Mouse (Mus musculus) thymus, postnatal 10 days (tissue): Measurements from ENCODE around the gene Urah.
A peak's percentile ranks its signal among the peaks of the same experiment; 100 is the strongest.

Experiments
- DNase-seq, 2 experiments: peaks; one replicate each; pipeline ENCODE4 v3.0.0; 2021; ENCODE audit warnings: low spot score in 2 of 2

Urah gene

DNA sequence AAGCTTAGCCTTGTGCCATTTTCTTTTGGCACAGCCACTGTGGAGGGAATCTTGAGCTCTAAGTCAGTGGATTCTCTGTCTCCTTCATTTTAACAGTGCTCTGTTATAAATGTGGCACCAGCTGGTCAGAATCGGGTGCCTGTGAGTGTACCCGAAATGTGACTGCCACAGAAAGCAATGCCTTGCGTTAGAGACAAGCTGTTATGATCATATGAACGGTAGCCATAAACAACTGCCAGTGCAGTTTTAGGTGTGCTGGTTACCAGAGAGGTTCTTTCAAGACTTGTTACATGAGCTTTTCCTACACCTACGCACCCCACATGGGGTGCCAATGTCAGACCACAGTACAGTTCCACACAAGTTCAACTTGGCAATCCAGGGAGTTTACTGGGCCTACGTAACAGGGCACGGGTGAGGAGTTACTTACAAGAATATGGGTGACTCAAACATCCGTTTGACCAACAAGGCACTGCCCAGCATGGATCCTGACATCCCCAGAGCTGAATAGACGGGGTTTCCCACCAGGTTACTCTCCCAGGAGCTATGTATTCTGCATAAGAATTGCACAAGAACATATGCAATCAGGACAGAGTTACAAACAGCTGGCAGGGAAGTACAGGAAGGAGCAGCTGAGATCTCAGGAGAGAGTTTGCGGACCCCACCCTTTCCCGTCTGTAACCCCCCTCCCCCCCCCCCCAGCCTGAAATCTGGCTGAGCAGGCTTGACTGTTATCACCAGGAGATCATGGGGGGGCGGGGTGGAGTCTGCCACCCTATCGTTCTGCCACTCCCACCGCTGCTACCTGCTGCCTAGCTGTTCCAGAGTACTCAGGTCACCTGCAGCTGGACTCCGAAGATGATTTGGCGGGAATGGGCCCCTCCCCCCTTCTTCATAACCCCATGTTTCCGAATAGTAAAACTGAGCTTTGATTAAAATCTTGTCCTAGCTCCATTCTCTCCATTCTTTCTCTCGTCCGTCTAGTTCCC, 6.2 kb downstream of the Urah start:
- no peak for DNase-seq

DNA sequence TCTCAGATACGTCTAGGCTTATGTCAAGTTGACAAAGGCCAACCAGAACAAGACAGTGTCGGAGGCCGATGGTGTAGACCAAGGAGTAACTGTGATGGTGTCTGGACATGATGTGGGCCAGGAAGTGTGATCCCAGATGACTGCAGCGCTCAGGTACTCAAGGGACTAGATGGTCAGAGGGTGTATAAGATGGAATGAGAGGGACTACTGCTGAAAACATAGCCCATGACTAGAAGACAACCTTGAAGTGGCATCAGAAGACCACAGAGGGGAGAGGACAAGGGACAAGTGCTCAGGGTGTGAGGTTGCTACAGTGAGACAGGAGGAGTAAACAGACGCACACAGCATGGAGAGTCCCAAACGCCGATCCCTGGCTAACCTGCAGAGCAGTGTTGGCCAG, 9.0 kb downstream of the Urah start:
- no peak for DNase-seq

GRCm38 (mm10) chr7:140844905-140845665, 10.3 kb downstream of the Urah start, which contains the start of gene Scgb1c1:
TSS of gene Scgb1c1 (plus strand) at chr7:140845547.
- DNase-seq: peak; percentile 76 to 96

DNA sequence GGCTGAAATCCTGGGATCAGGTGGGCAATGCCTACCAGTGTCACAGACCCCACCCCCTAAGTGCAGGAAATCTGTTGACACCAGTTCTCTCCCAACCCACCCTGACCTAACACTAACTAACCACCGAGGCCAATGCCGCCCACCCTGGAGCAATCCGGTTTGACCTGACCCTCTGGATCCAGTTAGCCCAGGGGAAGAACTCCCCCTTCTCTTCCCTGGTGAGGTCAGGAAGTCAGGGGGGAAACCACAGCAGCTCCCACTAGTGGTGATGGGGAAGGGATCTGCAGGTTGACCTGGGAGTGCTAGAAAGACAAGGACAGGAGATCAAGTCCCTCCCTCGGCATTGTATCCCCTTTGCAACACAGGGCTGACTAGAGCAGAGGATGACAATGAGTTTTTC, 10.9 kb downstream of the Urah start:
- DNase-seq: no peak

DNA sequence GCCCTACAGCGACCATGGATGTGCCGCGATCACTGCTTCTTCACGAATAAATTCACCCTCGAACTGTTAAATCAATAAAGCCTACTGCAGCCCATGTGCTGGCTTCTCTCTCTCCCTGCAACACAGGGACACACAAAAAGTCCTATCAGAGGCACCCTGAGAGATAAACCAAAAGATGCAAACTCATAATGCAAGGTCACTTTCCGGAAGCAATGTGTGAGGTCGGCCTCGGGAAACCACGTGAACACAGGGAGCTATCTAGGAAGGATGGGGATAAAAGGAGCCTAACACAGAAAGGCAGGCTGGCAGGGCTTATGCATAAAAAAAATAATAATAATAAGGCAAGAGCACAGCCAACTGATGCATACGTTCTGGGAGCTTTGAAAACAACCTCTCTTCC, 11.9 kb downstream of the Urah start:
- DNase-seq: no peak

DNA sequence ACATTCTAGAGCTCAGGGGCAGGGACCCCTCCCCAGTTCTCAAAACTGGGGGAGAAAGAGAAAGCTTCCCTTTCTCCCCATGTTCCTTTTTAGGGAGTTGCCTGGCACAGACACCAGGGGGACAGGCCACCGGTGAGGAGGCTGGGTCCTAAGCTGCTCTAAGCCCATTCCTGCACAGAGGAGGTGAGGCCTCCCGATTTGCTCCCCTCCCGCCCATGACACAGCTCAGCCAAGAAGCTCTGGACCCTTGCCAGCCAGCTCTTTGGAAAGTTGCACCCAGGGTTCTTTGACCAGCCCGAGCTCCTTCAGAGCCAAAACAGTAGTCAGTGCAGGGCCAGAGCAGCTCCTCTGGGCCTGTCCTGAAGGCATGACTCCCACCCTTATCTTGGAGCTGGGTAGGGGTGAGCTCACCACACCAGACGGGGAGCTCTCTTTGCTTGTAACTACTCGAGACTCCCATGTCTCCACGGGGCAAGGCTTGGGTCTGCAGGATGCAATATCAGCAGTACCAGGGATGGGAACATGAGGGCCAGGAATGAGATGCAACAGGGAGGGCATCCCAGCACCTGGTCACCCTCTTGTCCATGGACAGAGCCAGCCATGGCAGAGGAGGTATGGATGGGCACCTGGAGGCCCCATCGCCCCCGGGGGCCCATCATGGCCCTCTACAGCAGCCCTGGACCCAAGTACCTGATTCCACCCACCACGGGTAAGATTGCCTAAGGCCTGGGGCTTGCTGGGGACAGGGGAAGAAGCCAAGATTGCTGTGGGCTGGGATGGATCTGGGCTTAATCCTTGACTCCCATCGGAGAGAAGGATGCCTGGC, 13.2 kb downstream of the Urah start, which contains the start of gene Odf3:
Gene Odf3 (plus strand): TSS at position 51 of the 826 bp plus-strand sequence.
- DNase-seq: no peak

GRCm38 (mm10) chr7:140848591-140848990, 13.8 kb downstream of the Urah start:
- no peak for DNase-seq

DNA sequence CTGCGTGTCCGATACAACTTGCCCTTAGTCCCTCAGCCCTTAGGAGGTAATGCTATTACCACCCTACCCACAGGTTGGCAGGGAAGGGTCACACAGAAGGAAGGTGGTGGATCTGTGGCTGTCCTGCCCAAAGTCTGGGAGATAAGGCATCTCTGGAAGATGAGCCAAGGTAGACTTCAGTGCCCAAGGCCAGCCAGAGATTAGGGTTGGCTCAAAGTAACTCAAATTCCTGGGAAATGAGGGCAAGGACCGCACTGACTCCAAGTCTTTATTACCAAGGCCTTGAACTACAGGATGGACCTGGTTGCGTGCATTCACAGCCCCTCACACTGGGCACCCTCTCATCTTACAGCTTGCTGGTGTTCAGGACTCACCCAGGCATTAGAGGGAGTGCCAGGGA, 17.1 kb downstream of the Urah start:
- no peak for DNase-seq

DNA sequence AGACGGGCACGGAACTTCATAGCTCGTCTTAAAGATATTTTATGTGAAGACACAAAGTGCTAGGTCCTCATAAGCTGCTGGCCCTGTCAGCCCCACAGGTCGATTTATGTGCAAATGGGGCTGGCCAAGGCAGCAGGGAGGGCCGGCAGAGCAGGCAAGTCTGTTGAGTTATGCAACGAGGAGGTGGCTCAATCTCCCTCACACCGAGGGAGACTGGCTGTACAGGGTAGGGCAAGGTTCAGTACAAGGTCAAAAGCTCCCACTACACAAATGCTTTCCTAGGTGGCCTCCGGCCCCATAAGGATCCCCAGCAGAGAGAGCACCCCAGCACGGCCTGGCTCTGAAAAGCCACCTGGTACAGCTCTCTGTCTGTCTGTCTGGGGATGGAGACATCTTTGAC, 18.6 kb downstream of the Urah start:
- no peak for DNase-seq

DNA sequence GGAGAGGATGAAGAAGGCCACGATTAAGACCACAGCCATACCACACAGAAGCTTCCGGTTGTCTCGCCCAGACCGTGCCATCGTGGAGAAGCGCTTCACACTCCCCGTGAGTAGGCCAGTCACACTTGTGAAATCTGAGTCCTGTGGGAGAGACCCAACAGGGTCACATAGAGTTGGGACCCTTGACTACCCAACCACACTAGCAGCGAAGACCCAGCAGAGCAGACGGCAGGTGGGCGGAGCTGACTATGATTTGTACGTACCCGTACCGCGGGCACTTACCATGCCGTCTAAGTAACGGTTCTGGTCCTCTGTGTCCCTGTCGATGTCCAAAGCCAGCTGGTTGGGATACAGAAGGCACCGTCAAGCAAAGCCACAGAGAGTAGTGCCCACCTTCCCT, 19.7 kb downstream of the Urah start:
- DNase-seq: no peak

DNA sequence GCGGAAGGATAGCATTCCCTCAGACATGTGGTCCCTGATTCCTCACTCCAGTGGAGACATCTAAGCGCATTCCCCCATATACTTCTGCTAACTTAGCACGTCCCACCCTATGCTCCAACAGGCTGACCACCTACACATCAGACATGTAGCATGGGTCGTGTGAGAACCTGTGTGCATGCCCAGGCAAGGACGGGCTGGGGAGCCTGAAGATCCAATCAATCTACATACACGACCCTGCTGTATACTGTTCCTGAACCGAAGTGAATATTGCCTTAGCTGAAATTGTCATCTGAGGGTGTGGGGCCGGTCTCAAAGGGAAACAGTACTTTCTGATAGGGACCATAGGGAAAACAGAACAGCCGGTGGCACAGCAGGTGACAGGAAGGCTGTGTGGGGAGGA, 20.4 kb downstream of the Urah start:
- no peak for DNase-seq

- peak; percentile 39 to 50 for DNase-seq
Observed at GRCm38 (mm10) chr7:140855860-140856784, 21.3 kb downstream of the Urah start, which contains the start of gene Gm45785. TSS of gene Gm45785 (minus strand) at chr7:140856331.

- peak; percentile 73 to 77 for DNase-seq
Observed at GRCm38 (mm10) chr7:140856785-140857549, 22.1 kb downstream of the Urah start, which contains the start of gene Ric8a. TSS of gene Ric8a (plus strand) at chr7:140856957.

GRCm38 (mm10) chr7:140857550-140858505, 23.0 kb downstream of the Urah start, which contains the start of gene Bet1l:
TSS of gene Bet1l (minus strand) at chr7:140857577.
- DNase-seq: peak in 1 of 2 experiments; percentile 7

- no peak for DNase-seq
Observed at GRCm38 (mm10) chr7:140858746-140859145, 23.9 kb downstream of the Urah start.

DNA sequence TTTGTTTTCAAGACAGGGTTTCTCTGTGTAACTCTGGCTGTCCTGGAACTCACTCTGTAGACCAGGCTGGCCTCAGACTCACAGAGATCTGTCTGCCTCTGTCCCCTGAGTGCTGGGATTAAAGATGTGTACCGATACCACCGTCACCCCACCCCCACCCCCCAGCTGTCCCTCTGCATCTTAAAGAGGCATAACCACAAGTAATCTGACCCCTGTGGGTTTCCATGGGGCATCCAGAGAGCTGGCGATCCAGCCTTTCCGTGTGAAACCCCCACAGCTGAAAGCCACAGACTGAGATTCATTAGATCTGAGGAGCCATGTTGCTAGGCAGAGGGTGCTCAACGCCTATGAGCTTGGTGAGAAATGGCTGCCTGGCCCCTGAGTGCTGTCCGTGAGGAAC, 25.2 kb downstream of the Urah start:
- no peak for DNase-seq

DNA sequence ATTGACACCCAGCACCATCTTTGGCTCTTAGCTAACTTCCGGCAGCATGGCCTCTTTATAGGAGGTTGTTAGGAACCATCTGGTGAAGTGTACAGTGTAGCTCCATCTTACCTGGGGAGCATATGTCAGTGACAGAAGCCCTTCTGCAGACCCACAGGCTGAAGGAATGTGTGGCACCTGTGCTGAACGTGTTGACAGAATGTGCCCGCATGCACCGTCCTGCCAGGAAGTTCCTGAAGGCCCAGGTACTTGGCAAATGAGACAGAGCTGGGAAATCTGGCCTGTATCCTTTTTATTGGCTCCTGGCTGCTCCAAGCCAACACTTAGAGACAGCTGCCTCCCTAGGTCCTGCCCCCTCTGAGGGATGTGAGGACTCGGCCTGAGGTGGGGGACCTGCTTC, 25.9 kb downstream of the Urah start:
- no peak for DNase-seq

- DNase-seq: no peak
Observed at GRCm38 (mm10) chr7:140864761-140865160, 29.9 kb downstream of the Urah start.
